Mouse (Mus musculus) megakaryocyte, embryonic 14.5 days (primary cell): ENCODE results near the gene Ippk.

ENCODE experiments used
- FLI1 ChIP-seq: IDR thresholded peaks from 2 replicates; pipeline ENCODE4 v1.6.1; 2012; ENCODE audit warnings: low read length, inconsistent platforms, mixed read lengths
- GATA1 ChIP-seq: IDR thresholded peaks from 3 replicates; pipeline ENCODE4 v1.6.1; 2012; ENCODE audit warnings: mixed read lengths, low read length, inconsistent platforms, borderline replicate concordance

GRCm38 (mm10) chr13:49391374-49391773 lies 29.7 kb upstream of the Ippk start:
- TF ChIP-seq FLI1 (no peak), GATA1 (no peak)
